Mouse (Mus musculus): Measurements from ENCODE around the gene Cep126. TPM values are rescaled to one million over a fixed set of nuclear protein-coding genes. Genes with fewer than 3 reads are reported as not detected.

Gene Cep126
- total RNA-seq, 2 experiments from 2014 or later, result 1.2 to 1.3 TPM

Other genes starting within 250 kb of the Cep126 start
- 10 to 100 TPM; 64.7 to 73.7 TPM for gene Yap1, start 129.7 kb downstream of the Cep126 start, total RNA-seq (2021)
- gene Cfap300, start 91.5 kb downstream of the Cep126 start, total RNA-seq (2021), result 1 to 10 TPM; 1.2 to 2.0 TPM

Measured in gastrocnemius, postnatal 10 days (tissue).